Mouse (Mus musculus) bone marrow macrophage, adult 2 months (primary cell): ENCODE results near the gene Il17c.

Experiments
- CTCF ChIP-seq: IDR thresholded peaks from 2 replicates; pipeline ENCODE4 v1.5.1; 2012; ENCODE audit warnings: low read depth, mild to moderate bottlenecking, low read length, moderate library complexity
- POLR2A ChIP-seq: IDR thresholded peaks from 2 replicates; pipeline ENCODE4 v1.6.1; 2012; ENCODE audit warnings: mild to moderate bottlenecking, low read depth, low read length, borderline replicate concordance

- TF ChIP-seq CTCF (no peak), POLR2A (no peak)
Observed at GRCm38 (mm10) chr8:122459990-122460389, 38.2 kb downstream of the Il17c start.
